Mouse (Mus musculus): ENCODE data around the gene Zkscan17. TPM values are rescaled to one million over a fixed set of nuclear protein-coding genes. Genes with fewer than 3 reads are reported as not detected.

Gene Zkscan17
- 0.85 TPM for polyA plus RNA-seq (2014; fragmentation: Illumina TruSeq; extraction: RNeasy Lipid Tissue Mini Kit (QIAGEN cat#74804); ENCODE audit: low replicate concordance)

GRCm38 (mm10) chr11:59526472-59527080 is at the start of gene Zkscan17:
Gene Zkscan17 (minus strand): TSS chr11:59526751.

GRCm38 (mm10) chr11:59576135-59576534 is 49.6 kb upstream of the Zkscan17 start, which contains the start of gene Olfr222:
Gene Olfr222 (minus strand): TSS chr11:59576235.

DNA sequence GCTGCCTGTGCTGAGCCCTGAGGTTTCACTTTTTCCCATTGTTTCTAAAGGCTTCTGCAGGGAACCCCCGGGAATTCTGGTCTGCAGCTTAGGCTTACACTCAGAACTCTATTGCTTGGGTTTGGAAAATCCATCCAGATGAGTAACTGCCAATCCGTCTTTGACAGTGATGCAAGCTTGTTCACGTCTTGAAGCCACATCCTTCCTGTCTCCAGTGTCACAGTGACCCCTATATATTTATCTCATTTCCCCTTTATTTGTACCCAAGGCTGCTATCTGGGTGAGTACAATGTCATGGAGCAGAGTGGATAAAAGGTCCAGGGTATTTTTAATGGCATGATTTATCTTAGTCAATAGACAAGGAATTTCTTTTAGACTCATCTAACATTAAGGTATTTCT is 14.8 kb upstream of the Zkscan17 start, which contains the start of gene Nlrp3:
Gene Nlrp3 (plus strand): TSS at position 245 of the 400 bp plus-strand sequence.

DNA sequence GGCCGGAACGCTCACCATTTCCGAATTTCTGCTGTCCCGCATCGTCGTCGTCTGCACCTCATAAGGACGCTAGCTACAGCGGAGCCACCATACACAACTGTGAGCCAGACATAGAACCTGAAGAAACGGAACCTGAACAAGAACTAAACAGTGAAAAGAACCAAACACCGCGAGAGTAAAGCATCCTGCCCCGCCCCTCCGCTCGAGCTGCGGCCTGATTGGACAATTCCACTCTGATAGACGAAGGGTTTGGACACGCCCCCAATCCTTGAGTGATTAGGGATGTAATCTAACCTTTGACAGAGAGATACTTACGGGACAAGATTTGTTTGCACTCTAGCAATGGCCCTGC is 54.2 kb downstream of the Zkscan17 start, which contains the start of gene Zfp867:
Gene Zfp867 (minus strand): TSS at position 149 of the 352 bp plus-strand sequence.

GRCm38 (mm10) chr11:59451086-59451485 is 75.5 kb downstream of the Zkscan17 start, which contains the start of gene Snap47:
Gene Snap47 (minus strand): TSS chr11:59451186.

DNA sequence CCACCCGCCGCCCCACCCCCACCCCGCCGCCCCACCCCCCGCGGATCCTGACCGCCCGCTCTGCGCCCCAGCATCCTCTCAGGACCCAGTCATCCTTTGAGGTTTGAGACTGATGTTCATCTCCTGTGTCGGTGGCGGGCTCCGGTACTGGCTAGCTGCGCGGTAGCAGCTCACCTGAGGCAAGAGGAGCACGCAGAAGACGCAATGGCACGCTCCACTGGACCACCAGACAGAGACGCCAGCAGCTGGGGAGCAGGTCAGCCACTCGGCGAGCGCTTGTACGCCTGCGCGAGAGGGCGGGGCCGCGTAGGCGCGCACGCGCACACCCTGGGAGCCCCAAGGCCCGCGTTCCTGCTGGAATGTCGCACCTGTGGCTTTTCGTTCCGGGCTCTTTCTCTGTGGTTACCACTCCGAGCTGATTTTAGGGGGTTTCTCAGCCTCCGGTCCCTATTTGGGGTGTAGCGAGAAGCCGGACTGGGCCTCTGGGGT is 76.8 kb downstream of the Zkscan17 start, which contains the start of gene Jmjd4:
Gene Jmjd4 (plus strand): TSS at position 305 of the 489 bp plus-strand sequence.

Other genes starting within 250 kb of the Zkscan17 start
- gene Wnt3a, start 236.0 kb downstream of the Zkscan17 start, polyA plus RNA-seq (2014; fragmentation: Illumina TruSeq; extraction: RNeasy Lipid Tissue Mini Kit (QIAGEN cat#74804); ENCODE audit: low replicate concordance), result not detected
- gene Wnt9a, start 219.8 kb downstream of the Zkscan17 start, polyA plus RNA-seq (2014; fragmentation: Illumina TruSeq; extraction: RNeasy Lipid Tissue Mini Kit (QIAGEN cat#74804); ENCODE audit: low replicate concordance), result 0.19 TPM
- not detected for gene Prss38, start 151.1 kb downstream of the Zkscan17 start, polyA plus RNA-seq (2014; fragmentation: Illumina TruSeq; extraction: RNeasy Lipid Tissue Mini Kit (QIAGEN cat#74804); ENCODE audit: low replicate concordance)
- 7.8 TPM for gene Jmjd4, start 76.7 kb downstream of the Zkscan17 start, polyA plus RNA-seq (2014; fragmentation: Illumina TruSeq; extraction: RNeasy Lipid Tissue Mini Kit (QIAGEN cat#74804); ENCODE audit: low replicate concordance)
- gene Snap47, start 75.6 kb downstream of the Zkscan17 start, polyA plus RNA-seq (2014; fragmentation: Illumina TruSeq; extraction: RNeasy Lipid Tissue Mini Kit (QIAGEN cat#74804); ENCODE audit: low replicate concordance), result 7.9 TPM
- gene Zfp867, start 54.3 kb downstream of the Zkscan17 start, polyA plus RNA-seq (2014; fragmentation: Illumina TruSeq; extraction: RNeasy Lipid Tissue Mini Kit (QIAGEN cat#74804); ENCODE audit: low replicate concordance), result 3.6 TPM
- not detected for gene Nlrp3, start 14.8 kb upstream of the Zkscan17 start, polyA plus RNA-seq (2014; fragmentation: Illumina TruSeq; extraction: RNeasy Lipid Tissue Mini Kit (QIAGEN cat#74804); ENCODE audit: low replicate concordance)
- not detected for gene Olfr222, start 49.5 kb upstream of the Zkscan17 start, polyA plus RNA-seq (2014; fragmentation: Illumina TruSeq; extraction: RNeasy Lipid Tissue Mini Kit (QIAGEN cat#74804); ENCODE audit: low replicate concordance)
- gene Olfr223, start 66.5 kb upstream of the Zkscan17 start, polyA plus RNA-seq (2014; fragmentation: Illumina TruSeq; extraction: RNeasy Lipid Tissue Mini Kit (QIAGEN cat#74804); ENCODE audit: low replicate concordance), result not detected
- gene Mprip, start 134.6 kb upstream of the Zkscan17 start, polyA plus RNA-seq (2014; fragmentation: Illumina TruSeq; extraction: RNeasy Lipid Tissue Mini Kit (QIAGEN cat#74804); ENCODE audit: low replicate concordance), result 6.9 TPM